Mouse (Mus musculus) T-helper 2 cell (primary cell): ENCODE measurements around the gene Mamdc2.

Experiments used
- in situ Hi-C: fragments of 300-600 bp; cut with MboI, MseI; formaldehyde crosslinking; loops from one replicate; pipeline ENCODE4 v1.15.1; 2025; ENCODE audit warnings: high pct_unique_total_duplicates

Mamdc2 gene

DNA sequence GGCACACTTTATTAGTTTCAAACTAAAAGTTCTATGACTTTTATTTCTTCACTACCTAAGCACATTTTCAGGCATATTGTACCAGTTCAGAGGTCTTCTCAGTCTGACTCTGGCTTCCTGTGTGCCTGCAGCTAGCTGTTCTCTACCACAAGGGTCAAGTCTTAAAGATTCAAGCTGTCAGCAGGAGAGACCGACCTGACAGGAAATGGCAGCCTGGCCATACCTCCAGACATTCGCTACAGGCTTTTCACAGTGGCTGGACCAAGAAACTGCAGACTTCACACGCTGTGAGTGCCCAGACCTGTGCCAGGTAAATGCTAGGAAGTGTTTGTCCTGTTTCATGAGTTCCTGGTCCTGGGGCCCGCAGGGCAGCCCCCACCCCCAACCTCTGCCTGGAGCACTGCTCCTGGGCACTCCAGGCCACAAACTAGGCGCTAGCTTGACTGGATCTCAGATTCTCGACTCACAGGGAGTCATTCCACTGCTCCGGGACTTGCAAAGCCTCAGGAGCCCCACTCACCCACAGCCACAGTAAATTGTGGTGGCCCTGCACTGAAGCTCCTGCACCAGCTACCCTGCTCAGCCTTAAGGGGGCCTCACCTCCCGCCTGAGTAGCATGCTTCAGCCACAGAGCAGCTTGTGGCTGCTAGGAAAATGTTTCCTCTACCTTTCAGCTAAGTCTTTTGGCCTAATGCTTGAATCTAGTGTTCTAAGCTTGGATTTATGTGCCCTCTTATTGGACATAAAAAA, 166.2 kb downstream of the Mamdc2 start:
- in situ Hi-C loops: no loop called here

DNA sequence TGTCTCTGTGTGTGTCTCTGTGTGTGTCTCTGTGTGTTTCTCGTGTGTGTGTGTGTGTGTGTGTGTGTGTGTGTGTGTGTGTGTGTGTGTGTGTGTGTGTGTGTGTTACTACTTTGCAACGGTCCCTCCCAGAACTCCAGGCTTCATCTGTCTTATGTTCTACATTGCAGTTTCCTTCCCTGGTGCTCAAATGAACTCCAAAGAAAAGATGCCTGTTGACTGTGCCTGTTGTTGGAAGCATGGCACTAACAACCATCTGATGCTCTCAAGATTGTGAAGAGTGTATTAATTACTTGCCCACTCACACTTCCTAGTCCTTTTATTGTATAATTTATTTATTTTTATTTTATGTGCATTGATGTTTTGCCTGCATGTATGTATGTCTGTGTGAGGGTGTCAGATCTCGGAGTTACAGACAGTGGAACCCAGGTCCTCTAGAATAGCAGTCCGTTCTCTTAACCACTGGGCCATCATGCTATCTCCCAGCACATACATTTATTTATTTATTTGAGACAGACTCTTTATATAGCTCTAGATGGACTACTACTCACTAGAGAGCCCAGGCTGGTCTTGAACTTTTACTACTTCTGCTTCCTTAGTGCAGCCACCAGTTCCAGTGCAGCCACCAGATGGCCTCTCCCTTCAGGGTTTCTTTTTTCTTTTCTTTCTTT, 174.1 kb downstream of the Mamdc2 start:
- in situ Hi-C loops: loop anchor here (10.0 kb wide), 1 partner anchor 1629 kb away; no protein-coding TSS in a partner anchor

DNA sequence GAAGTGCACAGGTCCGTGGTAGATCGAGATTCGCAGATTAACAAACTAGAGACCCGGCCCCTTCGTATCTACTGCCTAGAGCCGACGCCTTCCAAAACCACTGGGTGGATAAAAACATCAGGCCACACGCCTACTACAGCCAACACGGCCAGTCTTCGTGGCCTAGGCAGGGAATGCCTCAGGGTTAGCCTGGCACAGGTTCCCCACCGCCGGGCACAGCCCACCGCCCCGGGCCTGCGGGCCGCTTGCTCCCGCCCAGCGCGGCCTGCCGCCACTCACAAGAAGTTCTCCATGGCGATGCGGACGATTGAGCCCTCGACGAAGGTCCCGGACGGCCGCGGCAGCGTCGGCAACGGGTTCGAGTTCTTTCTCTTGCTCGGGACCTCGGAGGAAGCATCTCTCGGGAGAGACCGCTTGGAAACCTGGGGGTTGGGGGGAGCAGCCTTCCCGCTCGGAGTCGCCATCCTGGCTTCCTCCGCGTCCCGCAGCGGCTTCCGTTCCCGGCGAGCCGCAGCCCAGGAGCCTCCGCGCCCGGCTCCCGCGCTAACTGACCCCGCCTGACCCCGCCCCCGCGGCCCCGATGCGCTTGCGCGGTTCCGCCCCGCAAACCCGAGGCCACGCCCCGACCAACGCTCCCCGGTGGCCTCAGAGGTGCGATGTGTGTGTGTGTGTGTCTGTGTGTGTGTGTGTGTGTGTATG, 174.7 kb downstream of the Mamdc2 start, which contains the start of gene Smc5:
Smc5 (minus strand) TSS at position 543 of the 699 bp plus-strand sequence.
- in situ Hi-C loops: loop anchor here (10.0 kb wide), 1 partner anchor 1629 kb away; no protein-coding TSS in a partner anchor

DNA sequence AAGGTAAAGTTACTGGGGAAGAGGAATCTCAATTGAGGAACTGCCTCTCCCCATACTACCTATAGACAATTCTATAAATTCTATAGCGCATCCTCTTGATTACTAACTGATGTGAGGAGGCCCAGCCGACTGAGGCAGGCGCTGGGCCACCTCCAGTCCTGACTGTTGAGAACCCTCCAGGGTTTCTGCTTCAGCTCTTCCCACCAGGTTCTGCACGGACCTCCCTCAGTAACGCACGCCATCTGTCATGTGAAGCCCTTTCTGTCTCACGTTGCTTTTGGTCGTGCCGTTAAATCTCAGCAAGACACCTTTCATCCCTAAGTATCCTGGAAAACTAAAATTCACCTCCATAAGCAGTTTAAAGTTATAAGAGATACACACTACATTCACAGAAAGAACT, 191.5 kb downstream of the Mamdc2 start:
- in situ Hi-C loops: no loop called here
